Mouse (Mus musculus): ENCODE data around the gene Ttll11.

The Ttll11 gene

GRCm38 (mm10) chr2:35856901-35857300 lies 122.8 kb downstream of the Ttll11 start:
- in situ Hi-C loops (cut with MboI, MseI) = no loop called here

GRCm38 (mm10) chr2:35854877-35855276 lies 124.8 kb downstream of the Ttll11 start:
- in situ Hi-C loops (cut with MboI, MseI) = no loop called here

GRCm38 (mm10) chr2:35852971-35853370 lies 126.7 kb downstream of the Ttll11 start:
- in situ Hi-C loops (cut with MboI, MseI) = no loop called here

GRCm38 (mm10) chr2:35852164-35852509 lies 127.6 kb downstream of the Ttll11 start:
- in situ Hi-C loops (cut with MboI, MseI) = no loop called here

- in situ Hi-C loops (cut with MboI, MseI) = no loop called here
Observed at GRCm38 (mm10) chr2:35851420-35852163, 128.1 kb downstream of the Ttll11 start.

GRCm38 (mm10) chr2:35849632-35850230 lies 130.0 kb downstream of the Ttll11 start:
- in situ Hi-C loops (cut with MboI, MseI) = no loop called here

- in situ Hi-C loops (cut with MboI, MseI) = no loop called here
Observed at GRCm38 (mm10) chr2:35845611-35846504, 133.9 kb downstream of the Ttll11 start.

- in situ Hi-C loops (cut with MboI, MseI) = no loop called here
Observed at GRCm38 (mm10) chr2:35843896-35844690, 135.6 kb downstream of the Ttll11 start.

- in situ Hi-C loops (cut with MboI, MseI) = no loop called here
Observed at GRCm38 (mm10) chr2:35842780-35843474, 136.8 kb downstream of the Ttll11 start.

- in situ Hi-C loops (cut with MboI, MseI) = no loop called here
Observed at GRCm38 (mm10) chr2:35841841-35842420, 137.8 kb downstream of the Ttll11 start.

- in situ Hi-C loops (cut with MboI, MseI) = no loop called here
Observed at GRCm38 (mm10) chr2:35840956-35841816, 138.5 kb downstream of the Ttll11 start.

GRCm38 (mm10) chr2:35838751-35839479 lies 140.8 kb downstream of the Ttll11 start:
- in situ Hi-C loops (cut with MboI, MseI) = no loop called here

- in situ Hi-C loops (cut with MboI, MseI) = no loop called here
Observed at GRCm38 (mm10) chr2:35834198-35834913, 145.4 kb downstream of the Ttll11 start.

GRCm38 (mm10) chr2:35833546-35833945 lies 146.2 kb downstream of the Ttll11 start:
- in situ Hi-C loops (cut with MboI, MseI) = no loop called here

GRCm38 (mm10) chr2:35832742-35833425 lies 146.8 kb downstream of the Ttll11 start:
- in situ Hi-C loops (cut with MboI, MseI) = no loop called here

- in situ Hi-C loops (cut with MboI, MseI) = no loop called here
Observed at GRCm38 (mm10) chr2:35831904-35832581, 147.7 kb downstream of the Ttll11 start.
